Mouse (Mus musculus) A20 (cell line): ENCODE results near the gene Trmt44.

Experiments used
- DNase-seq: peaks from one replicate; pipeline ENCODE4 v3.0.0-alpha.2; 2011; ENCODE audit warnings: low read depth, low spot score

Gene Trmt44

DNA sequence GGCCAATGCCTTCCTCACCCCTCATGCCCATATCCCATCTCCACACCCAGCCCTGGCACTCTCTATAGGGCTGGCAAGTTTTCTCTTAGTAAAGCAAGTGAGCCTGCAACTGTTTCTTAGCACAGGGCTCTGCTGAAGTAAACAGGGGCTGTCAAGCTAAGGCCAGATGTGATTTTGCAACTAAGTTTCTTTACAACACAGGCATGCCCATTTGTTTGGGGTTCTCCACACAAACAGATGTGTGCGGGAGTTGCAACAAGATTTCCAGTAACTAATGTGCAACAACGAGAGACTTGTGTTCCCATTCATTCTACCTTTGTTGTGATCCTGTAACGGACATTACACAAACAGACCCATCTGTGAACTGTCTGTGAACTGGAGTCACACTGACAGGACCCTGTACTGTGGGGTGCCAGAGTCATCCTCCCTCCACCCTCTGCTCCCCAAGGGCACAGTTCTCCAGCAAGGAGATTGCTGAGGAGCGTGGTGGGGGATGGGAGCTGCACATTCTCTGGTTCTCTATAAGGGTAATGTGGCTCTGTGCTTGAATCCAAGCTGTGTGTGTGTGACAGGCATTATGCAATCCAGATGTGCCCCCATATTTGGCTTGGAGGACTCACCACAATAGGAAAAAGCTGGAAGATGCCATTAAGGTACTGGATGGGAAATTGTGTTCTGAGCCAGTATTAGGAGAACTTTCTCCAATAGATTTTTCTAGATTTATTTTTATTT lies 33.6 kb downstream of the Trmt44 start:
- no peak for DNase-seq

DNA sequence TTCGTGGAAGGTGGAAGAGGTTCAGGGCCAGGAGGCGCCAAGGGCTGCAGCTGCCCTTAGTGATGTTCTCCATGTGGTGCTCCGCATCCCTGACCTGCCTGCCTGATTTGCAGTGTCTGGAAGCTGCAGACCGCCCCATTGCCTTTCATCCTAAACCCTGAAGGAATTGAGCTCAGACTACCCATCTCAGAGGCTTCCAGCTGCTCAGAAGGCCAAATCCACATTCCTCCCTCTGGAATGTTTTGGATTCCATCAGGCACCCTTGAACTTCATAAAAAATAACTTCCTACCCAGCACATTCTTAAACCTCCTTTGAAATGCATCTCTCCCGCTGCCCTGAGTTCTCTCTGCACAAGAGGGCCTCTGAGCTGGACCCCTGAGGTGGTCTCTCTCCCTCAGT lies 34.3 kb downstream of the Trmt44 start:
- no peak for DNase-seq

DNA sequence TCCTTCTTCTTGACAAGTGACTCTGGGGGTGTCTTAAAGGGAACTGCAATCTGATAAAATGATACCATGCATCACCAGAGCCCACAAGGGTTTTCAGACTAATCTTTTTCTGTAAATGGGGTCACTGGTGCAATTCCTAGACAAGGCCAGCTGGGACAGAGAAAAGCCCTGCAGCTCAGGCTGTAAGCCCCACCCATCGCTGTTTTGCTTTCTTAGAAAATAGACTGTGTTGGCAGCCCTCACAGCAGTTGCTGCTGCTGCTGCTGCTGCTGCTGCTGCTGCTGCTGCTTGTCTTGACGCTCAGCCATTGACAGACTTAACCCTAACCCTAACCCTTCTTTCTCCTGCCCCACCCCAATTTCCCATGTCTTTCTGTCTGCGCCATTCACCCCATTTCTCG lies 35.3 kb downstream of the Trmt44 start:
- no peak for DNase-seq

DNA sequence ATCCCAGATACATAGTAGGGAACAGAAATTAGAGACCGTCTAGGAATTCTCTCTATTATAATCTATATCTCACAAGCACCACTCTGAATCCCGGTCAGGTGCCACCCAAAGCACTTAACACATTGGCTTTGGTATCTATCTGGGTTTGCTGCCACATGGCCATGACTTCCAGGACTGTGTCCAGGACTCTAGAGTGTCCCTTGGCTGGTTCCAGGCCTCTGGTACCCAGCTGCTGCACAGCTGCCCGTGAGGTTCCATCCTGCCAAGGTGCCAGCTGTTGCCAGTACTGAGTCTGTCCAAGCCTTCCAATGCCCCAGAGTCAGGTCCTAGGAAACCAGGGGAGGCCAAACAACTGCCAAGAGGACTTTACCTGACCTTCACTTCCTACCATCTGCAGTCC lies 36.8 kb downstream of the Trmt44 start:
- no peak for DNase-seq

DNA sequence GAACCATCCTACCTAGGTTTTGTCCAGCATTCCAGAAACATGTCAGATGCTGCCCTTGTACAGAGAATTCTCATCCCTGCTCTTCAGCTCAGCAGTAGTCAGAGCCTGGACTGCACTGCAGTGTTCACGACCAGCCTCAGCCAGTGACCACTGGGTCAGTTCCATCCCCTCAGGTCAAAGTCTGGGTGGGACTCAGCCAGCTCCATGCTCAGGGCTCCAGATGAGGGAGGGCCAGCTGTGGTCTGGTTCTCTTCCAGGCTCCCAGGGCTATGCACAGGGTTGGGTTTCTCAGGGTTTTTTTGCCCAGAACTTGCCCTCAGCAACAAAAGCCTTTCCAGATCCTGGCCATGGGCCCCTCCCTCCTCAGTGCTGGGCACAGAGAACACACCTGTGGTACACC lies 37.4 kb downstream of the Trmt44 start:
- no peak for DNase-seq

DNA sequence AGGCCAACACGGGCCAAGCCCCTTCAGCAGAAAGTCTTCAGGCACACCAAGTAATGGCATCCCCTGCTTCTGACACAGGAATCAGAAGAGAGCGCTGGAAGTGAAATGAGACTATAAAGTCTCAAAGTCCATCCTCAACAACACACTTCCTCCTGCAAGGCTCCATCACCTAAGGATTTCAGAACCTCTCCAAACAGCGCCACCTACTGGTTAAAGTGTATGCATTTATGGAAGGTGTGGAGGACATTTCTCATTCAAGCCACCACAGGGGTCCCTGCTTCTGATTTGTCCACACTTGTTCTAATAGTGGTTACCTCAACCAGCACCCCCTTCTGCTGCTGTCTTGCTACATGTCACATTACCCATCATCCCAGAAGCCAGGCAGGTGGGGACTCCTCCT lies 38.6 kb downstream of the Trmt44 start:
- DNase-seq = peak; percentile 25

DNA sequence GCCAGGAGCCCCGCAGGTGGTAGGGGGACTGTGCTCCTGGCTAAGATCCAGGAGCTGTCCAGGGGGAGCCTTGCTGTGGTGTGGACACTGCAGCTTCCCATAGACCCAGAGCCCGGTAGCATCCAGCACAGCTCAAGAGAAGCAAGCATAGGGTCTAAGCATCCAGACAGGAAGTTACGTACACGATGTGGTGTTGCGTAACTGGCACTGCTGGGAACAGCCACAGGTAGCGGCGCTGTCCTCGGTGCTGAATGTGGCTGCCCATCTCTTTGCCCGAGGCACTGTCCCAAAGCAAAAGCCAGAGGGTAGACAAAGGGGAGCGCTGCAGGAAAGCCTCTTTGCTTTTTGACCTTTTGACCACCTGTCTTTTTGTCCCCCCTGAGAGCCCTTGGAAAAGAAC lies 43.3 kb downstream of the Trmt44 start:
- peak; percentile 40 for DNase-seq

DNA sequence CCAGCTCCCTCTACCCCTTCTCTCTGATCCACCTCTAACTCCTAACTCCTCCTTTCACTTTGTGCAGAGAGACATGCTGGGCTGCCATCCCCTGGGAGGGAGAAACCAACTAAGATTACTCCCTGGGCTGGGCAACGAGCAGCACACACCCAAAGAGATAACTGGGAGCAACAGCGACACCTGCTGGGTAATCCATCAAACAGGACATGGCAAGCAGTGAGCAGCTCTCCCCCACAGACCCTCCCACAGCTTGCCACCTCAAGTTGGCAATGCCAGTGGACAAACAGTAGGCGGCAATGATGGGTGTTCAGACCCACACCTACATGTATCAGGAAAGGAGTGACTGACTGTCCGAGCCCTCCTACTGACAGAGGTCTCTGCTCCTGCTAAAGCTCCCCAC lies 44.4 kb downstream of the Trmt44 start:
- peak; percentile 59 for DNase-seq

DNA sequence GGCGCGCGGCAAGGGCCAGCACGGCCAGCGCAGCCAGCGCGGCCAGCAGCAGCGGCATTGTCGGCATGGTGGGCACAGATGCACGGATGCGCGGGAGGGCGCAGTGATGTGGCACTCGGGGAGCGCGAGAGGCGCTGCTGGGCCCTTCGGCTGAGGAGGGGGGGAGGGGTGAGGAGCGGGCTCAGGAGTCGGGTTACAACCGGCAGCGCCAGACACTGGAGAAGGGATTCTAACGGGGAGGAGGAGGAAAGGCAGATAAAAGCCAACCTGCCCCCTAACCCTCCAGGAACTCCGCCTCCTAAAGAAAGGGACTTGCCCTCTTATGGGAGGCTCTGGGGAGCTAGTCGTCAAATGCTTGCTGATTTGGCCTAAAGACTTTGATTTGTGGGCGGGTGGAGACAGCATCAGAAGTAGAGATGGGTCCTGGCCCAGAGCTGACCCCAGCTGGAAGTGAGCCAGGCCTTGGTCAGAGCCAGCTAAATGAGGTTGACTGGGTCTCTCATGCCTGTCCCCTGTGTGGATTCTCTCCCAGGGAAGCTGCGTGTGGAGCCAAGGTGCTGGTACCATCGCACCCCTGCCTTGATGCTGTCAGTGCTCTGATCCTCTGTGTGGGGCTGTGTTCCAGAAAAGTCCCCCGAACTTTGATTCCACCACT lies 49.3 kb downstream of the Trmt44 start, which contains the start of gene Cpz:
Cpz (minus strand) TSS at position 230 of the 655 bp plus-strand sequence.
- DNase-seq = no peak

DNA sequence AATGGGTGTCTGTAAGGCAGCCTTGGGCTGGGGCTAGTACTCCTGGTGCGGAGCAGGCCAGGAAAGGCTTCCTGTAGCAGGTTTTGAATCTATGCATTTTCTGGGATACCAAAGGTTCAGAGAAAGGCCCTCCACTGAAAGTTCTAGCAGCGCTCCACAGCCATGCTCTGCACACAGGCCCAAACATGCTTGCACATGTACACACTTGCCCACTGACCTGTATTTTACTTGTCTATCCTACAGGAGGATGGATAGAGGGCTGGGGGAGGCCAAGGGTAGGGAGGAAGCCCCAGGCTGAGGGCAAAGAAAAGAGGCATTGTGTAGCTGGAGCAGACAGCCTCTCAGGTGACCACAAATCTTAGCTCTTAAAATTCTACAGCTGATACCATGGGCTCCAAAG lies 50.5 kb downstream of the Trmt44 start:
- DNase-seq = no peak

DNA sequence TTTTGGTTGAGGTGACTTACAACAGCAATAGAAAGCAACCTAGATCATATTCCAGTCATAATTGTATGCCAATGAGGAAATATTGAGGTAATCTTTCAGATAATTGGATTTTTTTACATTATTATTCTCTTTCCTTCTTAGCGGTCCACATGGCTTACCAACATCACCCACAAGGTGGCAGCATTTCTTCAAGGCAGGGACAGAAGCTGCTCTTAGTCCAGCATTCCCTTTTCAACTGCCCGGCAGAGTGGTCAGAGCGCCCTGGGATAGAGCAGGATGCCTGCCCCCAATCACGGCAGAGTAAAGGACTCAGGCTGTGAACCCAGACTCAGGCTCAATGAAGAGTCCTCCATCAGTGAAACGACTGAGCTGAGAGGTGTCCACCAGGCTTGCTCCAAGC lies 51.1 kb downstream of the Trmt44 start:
- peak; percentile 46 for DNase-seq

DNA sequence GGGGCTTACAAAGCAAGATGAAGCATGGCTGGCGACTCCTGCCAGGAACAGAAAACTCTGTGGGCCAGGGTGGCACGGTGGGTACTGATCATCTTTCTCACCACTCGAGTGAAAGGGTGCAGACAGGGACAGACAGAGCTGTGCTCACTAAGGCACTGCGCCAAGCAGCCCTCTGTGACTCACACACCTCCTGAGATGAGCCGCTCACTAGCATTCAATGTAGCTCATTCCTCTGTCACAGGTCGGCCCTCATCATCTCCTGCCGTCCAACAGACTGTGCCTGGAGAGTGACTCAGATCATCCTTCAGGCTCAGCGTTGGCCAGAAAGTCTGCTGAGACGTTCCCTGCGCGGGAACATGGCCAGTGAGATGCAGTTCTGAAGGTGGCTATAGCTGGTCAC lies 58.1 kb downstream of the Trmt44 start:
- DNase-seq = no peak

DNA sequence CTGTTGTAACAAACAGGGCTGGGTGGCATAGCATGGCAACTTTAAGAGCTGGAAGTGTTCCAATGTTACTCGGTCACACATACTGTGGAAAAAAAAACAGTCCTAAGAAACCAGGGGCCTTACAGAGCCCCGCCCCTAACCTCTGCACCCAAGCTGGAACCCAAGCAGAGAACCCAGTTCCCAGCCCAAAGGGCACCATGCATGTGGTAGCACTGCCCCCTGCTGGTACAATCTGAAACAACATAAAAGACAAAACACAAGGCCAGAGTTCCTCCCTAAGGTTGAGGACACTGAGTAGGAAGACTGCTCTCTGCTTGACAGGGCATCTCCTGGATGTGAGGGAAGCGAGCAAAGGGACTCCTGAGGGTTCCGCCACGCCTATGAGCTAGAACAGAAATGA lies 64.3 kb downstream of the Trmt44 start:
- peak; percentile 57 for DNase-seq
